Mouse (Mus musculus) heart, embryonic 16.5 days (tissue): ENCODE data around the gene Gldn. TPM values are rescaled to one million over a fixed set of nuclear protein-coding genes. Genes with fewer than 3 reads are reported as not detected.
A peak's percentile ranks its signal among the peaks of the same experiment; 100 is the strongest.

Source experiments
- ATAC-seq: fragments of 200-750 bp; cut with Nextera tagmentation; replicated peaks from 2 replicates; pipeline ENCODE4 v1.8.0; 2017; ENCODE audit warnings: moderate number of reproducible peaks; ENCODE audit not compliant: insufficient read depth, low FRiP score; ENCODE audit errors: extremely low read depth
- H3K27ac ChIP-seq: fragments of 300-500 bp; sonication (generic); 2 replicates; pipeline ENCODE4 v1.5.1; 2014; ENCODE audit warnings: mild to moderate bottlenecking, low read length, control low read depth, moderate library complexity
- H3K27me3 ChIP-seq: fragments of 300-500 bp; sonication (generic); 2 replicates; pipeline ENCODE4 v1.6.1; 2014; ENCODE audit warnings: low read length, mixed read lengths; ENCODE audit not compliant: control insufficient read depth, insufficient read depth
- H3K36me3 ChIP-seq: fragments of 300-500 bp; sonication (generic); 2 replicates; pipeline ENCODE4 v1.6.1; 2014; ENCODE audit not compliant: control insufficient read depth, insufficient read depth
- H3K4me1 ChIP-seq: fragments of 300-500 bp; sonication (generic); 2 replicates; pipeline ENCODE4 v1.6.1; 2014; ENCODE audit warnings: low read length, mixed read lengths; ENCODE audit not compliant: control insufficient read depth, insufficient read depth
- H3K4me2 ChIP-seq: fragments of 300-500 bp; sonication (generic); 2 replicates; pipeline ENCODE4 v1.6.1; 2014; ENCODE audit warnings: low read depth, mild to moderate bottlenecking, control low read depth, low read length
- H3K4me3 ChIP-seq: fragments of 300-500 bp; sonication (generic); 2 replicates; pipeline ENCODE4 v1.5.1; 2014; ENCODE audit warnings: mild to moderate bottlenecking, control low read depth, low read length
- H3K9ac ChIP-seq: fragments of 300-500 bp; sonication (generic); 2 replicates; pipeline ENCODE4 v1.6.1; 2014; ENCODE audit warnings: low read length, control low read depth
- H3K9me3 ChIP-seq: fragments of 300-500 bp; sonication (generic); replicated peaks from 2 replicates; pipeline ENCODE4 v1.6.1; 2016; ENCODE audit warnings: low read length; ENCODE audit not compliant: control insufficient read depth
- WGBS: fragments of 180-500 bp; shearing (Covaris S2); extraction: QIAGEN DNeasy Blood & Tissue Kit; methylation state at CpG from one replicate; pipeline ENCODE4 v1.1.7; 2014; 5-methylcytosine and 5-hydroxymethylcytosine counted together
- polyA plus RNA-seq: library from polyadenylated mRNA; unstranded; fragments of >200 nt; fragmentation: Nextera tagmentation; extraction: Ambion mirVana; gene quantifications from 2 replicates; pipeline ENCODE4 v1.2.1, GENCODE M21; 2015

Gene Gldn
- not detected in 2 replicates for polyA plus RNA-seq

GRCm38 (mm10) chr9:54286331-54286987 is at the start of gene Gldn:
Gene Gldn (plus strand): TSS chr9:54286486.
- peaks cover 32% of the 10 kb centered on the region for H3K27me3 ChIP-seq
- H3K27ac ChIP-seq, result no peak within 1 kb of the TSS
- H3K9me3 ChIP-seq, result no peaks in the 10 kb centered on the region
- no peak within 1 kb of the TSS for H3K9ac ChIP-seq
- no peaks in the 10 kb centered on the region for H3K36me3 ChIP-seq
- ATAC-seq, result no peak
- H3K4me3 ChIP-seq, result peak within 1 kb of the TSS; percentile 31
- WGBS, result 4% methylated on average over 61 of the region's 61 CpGs
- H3K4me1 ChIP-seq, result peaks cover 5% of the 10 kb centered on the region; the same call in 1 of the 2 replicates
- peak within 1 kb of the TSS; percentile 55 for H3K4me2 ChIP-seq

GRCm38 (mm10) chr9:54244869-54245665 is 41.2 kb upstream of the Gldn start:
- Histone ChIP-seq H3K27me3 (no peaks in the 10 kb centered on the region), H3K36me3 (no peaks in the 10 kb centered on the region), H3K4me1 (no peaks in the 10 kb centered on the region), H3K4me2 (no peak overlapping the region), H3K9ac (no peak overlapping the region), H3K9me3 (no peaks in the 10 kb centered on the region), H3K4me3 (no peak overlapping the region), H3K27ac (no peak overlapping the region)
- no peak for ATAC-seq
- WGBS, result 70% methylated on average over 3 of the region's 3 CpGs

GRCm38 (mm10) chr9:54264754-54265153 is 21.5 kb upstream of the Gldn start:
- no peaks in the 10 kb centered on the region for H3K9me3 ChIP-seq
- no peaks in the 10 kb centered on the region for H3K36me3 ChIP-seq
- H3K4me3 ChIP-seq, result no peak overlapping the region
- WGBS, result 77% methylated on average over 4 of the region's 4 CpGs
- no peaks in the 10 kb centered on the region for H3K27me3 ChIP-seq
- no peak overlapping the region for H3K4me2 ChIP-seq
- H3K9ac ChIP-seq, result no peak overlapping the region
- no peaks in the 10 kb centered on the region for H3K4me1 ChIP-seq
- no peak overlapping the region for H3K27ac ChIP-seq
- ATAC-seq, result no peak

GRCm38 (mm10) chr9:54268010-54268409 is 18.3 kb upstream of the Gldn start, which contains the start of gene Cyp19a1:
Gene Cyp19a1 (minus strand): TSS chr9:54268110.
- Histone ChIP-seq H3K4me2 (no peak within 1 kb of the TSS), H3K9ac (no peak within 1 kb of the TSS), H3K9me3 (no peaks in the 10 kb centered on the region), H3K36me3 (no peaks in the 10 kb centered on the region), H3K4me1 (no peaks in the 10 kb centered on the region), H3K27me3 (no peaks in the 10 kb centered on the region), H3K27ac (no peak within 1 kb of the TSS), H3K4me3 (no peak within 1 kb of the TSS)
- 77% methylated on average over 7 of the region's 7 CpGs for WGBS
- no peak for ATAC-seq

- Histone ChIP-seq H3K9ac (no peak overlapping the region), H3K27me3 (no peaks in the 10 kb centered on the region), H3K9me3 (no peaks in the 10 kb centered on the region), H3K36me3 (no peaks in the 10 kb centered on the region), H3K4me3 (no peak overlapping the region), H3K4me2 (no peak overlapping the region), H3K27ac (no peak overlapping the region), H3K4me1 (no peaks in the 10 kb centered on the region)
- no peak for ATAC-seq
- 76% methylated on average over 6 of the region's 6 CpGs for WGBS
Observed at GRCm38 (mm10) chr9:54269987-54270386, 16.3 kb upstream of the Gldn start.

GRCm38 (mm10) chr9:54270889-54271288 is 15.4 kb upstream of the Gldn start:
- WGBS, result 40% methylated on average over 5 of the region's 5 CpGs
- ATAC-seq, result no peak
- Histone ChIP-seq H3K36me3 (no peaks in the 10 kb centered on the region), H3K27ac (no peak overlapping the region), H3K9ac (no peak overlapping the region), H3K4me2 (no peak overlapping the region), H3K9me3 (no peaks in the 10 kb centered on the region), H3K4me1 (no peaks in the 10 kb centered on the region), H3K27me3 (no peaks in the 10 kb centered on the region), H3K4me3 (no peak overlapping the region)

GRCm38 (mm10) chr9:54275283-54275682 is 11.0 kb upstream of the Gldn start:
- no peaks in the 10 kb centered on the region for H3K9me3 ChIP-seq
- H3K9ac ChIP-seq, result no peak overlapping the region
- no peak for ATAC-seq
- 72% methylated on average over 4 of the region's 4 CpGs for WGBS
- no peak overlapping the region for H3K4me2 ChIP-seq
- H3K27me3 ChIP-seq, result no peaks in the 10 kb centered on the region
- no peak overlapping the region for H3K4me3 ChIP-seq
- H3K4me1 ChIP-seq, result no peaks in the 10 kb centered on the region
- H3K27ac ChIP-seq, result no peak overlapping the region
- no peaks in the 10 kb centered on the region for H3K36me3 ChIP-seq

GRCm38 (mm10) chr9:54279046-54279589 is 7.2 kb upstream of the Gldn start:
- no peaks in the 10 kb centered on the region for H3K36me3 ChIP-seq
- H3K4me1 ChIP-seq, result no peaks in the 10 kb centered on the region

GRCm38 (mm10) chr9:54287804-54288203 is 1.5 kb downstream of the Gldn start:
- peaks cover 5% of the 10 kb centered on the region; the same call in 1 of the 2 replicates for H3K4me1 ChIP-seq
- 68% methylated on average over 5 of the region's 5 CpGs for WGBS
- peaks cover 32% of the 10 kb centered on the region for H3K27me3 ChIP-seq
- no peak overlapping the region for H3K4me2 ChIP-seq
- ATAC-seq, result no peak
- no peak overlapping the region for H3K9ac ChIP-seq
- H3K27ac ChIP-seq, result no peak overlapping the region
- H3K9me3 ChIP-seq, result no peaks in the 10 kb centered on the region
- H3K4me3 ChIP-seq, result no peak overlapping the region
- H3K36me3 ChIP-seq, result no peaks in the 10 kb centered on the region

More at GRCm38 (mm10) chr9:54279046-54279589, 7.2 kb upstream of the Gldn start:
- H3K27me3 ChIP-seq, result peaks cover 2% of the 10 kb centered on the region; the same call in 1 of the 2 replicates
- WGBS, result 68% methylated on average over 12 of the region's 12 CpGs
- H3K9ac ChIP-seq, result no peak overlapping the region
- no peak for ATAC-seq
- H3K9me3 ChIP-seq, result no peaks in the 10 kb centered on the region
- no peak overlapping the region for H3K4me3 ChIP-seq
- no peak overlapping the region for H3K4me2 ChIP-seq
- H3K27ac ChIP-seq, result no peak overlapping the region
